8 mouse cellular contexts compared by ENCODE assay signal in the genomic region with DNA sequence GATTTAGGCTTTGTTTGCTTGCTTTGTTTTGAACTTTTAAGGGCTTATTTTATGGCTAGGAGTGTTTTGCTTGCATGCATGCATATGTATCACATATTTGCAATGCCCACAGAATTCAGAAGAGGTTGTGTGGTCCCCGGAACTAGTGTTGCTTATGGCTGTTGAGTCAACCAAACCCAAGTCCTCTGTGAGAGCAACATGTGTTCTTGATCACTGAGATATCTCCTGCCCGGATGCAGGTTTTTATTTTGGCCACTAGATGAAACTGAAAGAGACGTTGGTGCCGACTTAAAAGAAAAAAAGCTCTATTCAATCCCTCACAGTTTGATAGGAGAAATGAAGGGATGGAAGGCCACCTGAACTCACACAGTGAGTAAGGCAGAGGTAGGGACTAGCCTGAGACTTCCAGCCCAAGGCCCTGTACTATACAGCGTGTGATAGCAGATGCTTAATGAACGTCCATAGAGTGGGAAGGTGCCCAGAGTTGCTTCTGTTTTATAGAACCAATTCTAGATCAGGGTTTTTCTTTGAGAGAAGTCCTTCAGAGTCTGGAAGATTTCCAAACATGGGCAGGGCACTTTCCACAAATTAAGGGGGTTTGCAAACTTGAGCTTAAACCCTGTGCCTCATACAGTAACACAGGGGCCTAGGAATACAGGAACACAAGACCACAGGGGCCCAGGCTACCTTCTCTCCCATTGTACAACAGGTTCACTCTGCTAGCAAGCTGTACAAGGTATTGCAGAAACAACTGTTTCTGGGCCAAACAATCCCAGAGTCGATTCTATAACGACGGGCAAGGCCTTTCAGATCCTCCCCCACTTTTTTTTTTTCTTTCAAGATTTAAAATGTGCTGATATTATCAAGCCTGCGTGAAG. TPM values are rescaled to one million over a fixed set of nuclear protein-coding genes. Genes with fewer than 3 reads are reported as not detected.
DNase-seq lines count a peak whose midpoint lies in the region; ATAC-seq and TF ChIP-seq lines count a peak whose summit lies in the region.

No protein-coding gene starts in this region.

- TF ChIP-seq CTCF in kidney, postnatal 0 days (IDR thresholded peaks at IDR 0.05; ENCODE audit: low read depth), result no peak
- TF ChIP-seq CTCF in liver, postnatal 0 days (IDR thresholded peaks at IDR 0.05; ENCODE audit: low read depth), result no peak

- peak overlapping the region; percentile 88 for H3K4me2 ChIP-seq in kidney, postnatal 0 days (ENCODE audit: low read length)
- peak overlapping the region; percentile 84 for H3K4me2 ChIP-seq in liver, postnatal 0 days (ENCODE audit: low read depth, low read length)

- ATAC-seq in kidney, postnatal 0 days (replicated peaks; ENCODE audit: low FRiP score, low read depth), result no peak
- ATAC-seq in liver, postnatal 0 days, result no peak

- no peaks in the 10 kb centered on the region for H3K9me3 ChIP-seq in kidney, postnatal 0 days (replicated peaks; ENCODE audit: low read length)
- H3K9me3 ChIP-seq in liver, postnatal 0 days (ENCODE audit: low read length), result no peaks in the 10 kb centered on the region

- H3K36me3 ChIP-seq in kidney, postnatal 0 days (ENCODE audit: insufficient read depth, low read length), result peaks cover 7% of the 10 kb centered on the region; the same call in 1 of the 2 replicates
- H3K36me3 ChIP-seq in liver, postnatal 0 days (replicated peaks; ENCODE audit: insufficient read depth, low read length), result peaks cover 15% of the 10 kb centered on the region

- WGBS in kidney, postnatal 0 days, result 58% methylated on average over 10 of the region's 10 CpGs
- WGBS in liver, postnatal 0 days (ENCODE audit: insufficient replicate concordance), result 61% methylated on average over 10 of the region's 10 CpGs

- H3K9ac ChIP-seq in kidney, postnatal 0 days (ENCODE audit: low read depth, low read length), result peak overlapping the region; percentile 78; the same call in 1 of the 2 replicates
- peak overlapping the region; percentile 85 for H3K9ac ChIP-seq in liver, postnatal 0 days (replicated peaks)

- no peak for DNase-seq in kidney, postnatal 0 days (ENCODE audit: low spot score)
- DNase-seq in kidney, adult 9 months, result no peak
- peak; percentile 60 for DNase-seq in adipocyte (ENCODE audit: low spot score)
- DNase-seq in gonadal fat pad, adult 2 months (ENCODE audit: low read depth), result peak; percentile 71
- peak; percentile 16 for DNase-seq in liver, postnatal 0 days
- DNase-seq in ovary, postnatal 10 days (ENCODE audit: low spot score), result no peak
- no peak for DNase-seq in right cerebral cortex, adult 18-20 months
- no peak for DNase-seq in right cerebral cortex, postnatal 36 days (ENCODE audit: low spot score in 2 of 2)

- TF ChIP-seq EP300 in liver, postnatal 0 days (IDR thresholded peaks at IDR 0.05; ENCODE audit: low read depth), result no peak

- H3K4me3 ChIP-seq in kidney, postnatal 0 days (replicated peaks; ENCODE audit: low read depth, low read length), result peak overlapping the region; percentile 83; the same call in 1 of the 2 replicates
- peak overlapping the region; percentile 70 for H3K4me3 ChIP-seq in liver, postnatal 0 days (ENCODE audit: low read depth, low read length)

- peak overlapping the region; percentile 90; the same call in 1 of the 2 replicates for H3K27ac ChIP-seq in kidney, postnatal 0 days
- H3K27ac ChIP-seq in liver, postnatal 0 days (ENCODE audit: low read depth), result peak overlapping the region; percentile 93

- H3K27me3 ChIP-seq in kidney, postnatal 0 days (ENCODE audit: insufficient read depth, low read length), result no peaks in the 10 kb centered on the region
- no peaks in the 10 kb centered on the region for H3K27me3 ChIP-seq in liver, postnatal 0 days (ENCODE audit: insufficient read depth, low read length)

- peaks cover 38% of the 10 kb centered on the region for H3K4me1 ChIP-seq in kidney, postnatal 0 days (replicated peaks; ENCODE audit: insufficient read depth, low read length)
- H3K4me1 ChIP-seq in liver, postnatal 0 days (ENCODE audit: insufficient read depth), result peaks cover 30% of the 10 kb centered on the region

RNA-seq across cellular contexts. Expression of a gene that starts 1.9 kb away (rescaled TPM):
- 109 and 119 TPM in 2 replicates for polyA plus RNA-seq in kidney, postnatal 0 days (2015; fragmentation: Nextera tagmentation; extraction: Ambion mirVana)
- polyA plus RNA-seq in gonadal fat pad, adult 2 months (2012; rRNA removed), result 419 and 470 TPM in 2 replicates
- 295 and 303 TPM in 2 replicates for polyA plus RNA-seq in liver, postnatal 0 days (2015; fragmentation: Nextera tagmentation; extraction: Ambion mirVana)

RNA-seq across cellular contexts. Expression of a gene that starts 7.1 kb away (rescaled TPM):
- polyA plus RNA-seq in kidney, postnatal 0 days (2015; fragmentation: Nextera tagmentation; extraction: Ambion mirVana), result 62.0 and 71.2 TPM in 2 replicates
- 25.9 and 27.9 TPM in 2 replicates for polyA plus RNA-seq in gonadal fat pad, adult 2 months (2012; rRNA removed)
- 26.4 and 29.2 TPM in 2 replicates for polyA plus RNA-seq in liver, postnatal 0 days (2015; fragmentation: Nextera tagmentation; extraction: Ambion mirVana)

RNA-seq across cellular contexts. Expression of a gene that starts 7.4 kb away (rescaled TPM):
- 0.45 and 0.46 TPM in 2 replicates for polyA plus RNA-seq in kidney, postnatal 0 days (2015; fragmentation: Nextera tagmentation; extraction: Ambion mirVana)
- 0.20 and 0.28 TPM in 2 replicates for polyA plus RNA-seq in gonadal fat pad, adult 2 months (2012; rRNA removed)
- not detected in 2 replicates for polyA plus RNA-seq in liver, postnatal 0 days (2015; fragmentation: Nextera tagmentation; extraction: Ambion mirVana)

RNA-seq across cellular contexts. Expression of a gene that starts 14.5 kb away (rescaled TPM):
- 16.0 and 17.7 TPM in 2 replicates for polyA plus RNA-seq in kidney, postnatal 0 days (2015; fragmentation: Nextera tagmentation; extraction: Ambion mirVana)
- 28.3 and 35.8 TPM in 2 replicates for polyA plus RNA-seq in gonadal fat pad, adult 2 months (2012; rRNA removed)
- polyA plus RNA-seq in liver, postnatal 0 days (2015; fragmentation: Nextera tagmentation; extraction: Ambion mirVana), result 19.7 and 20.3 TPM in 2 replicates

RNA-seq across cellular contexts. Expression of a gene that starts 37.9 kb away (rescaled TPM):
- 38.2 and 38.9 TPM in 2 replicates for polyA plus RNA-seq in kidney, postnatal 0 days (2015; fragmentation: Nextera tagmentation; extraction: Ambion mirVana)
- 98.6 and 103 TPM in 2 replicates for polyA plus RNA-seq in gonadal fat pad, adult 2 months (2012; rRNA removed)
- polyA plus RNA-seq in liver, postnatal 0 days (2015; fragmentation: Nextera tagmentation; extraction: Ambion mirVana), result 0.18 and 0.26 TPM in 2 replicates

Comparison
In these comparisons a context has a peak if more than half of its experiments do, and no peak if none do; other contexts are left out.
1. DNase-seq: peak in adipocyte (single experiment), gonadal fat pad, adult 2 months (single experiment) and liver, postnatal 0 days (single experiment); none in kidney, postnatal 0 days (single experiment), kidney, adult 9 months (single experiment), ovary, postnatal 10 days (single experiment), right cerebral cortex, adult 18-20 months (single experiment) and right cerebral cortex, postnatal 36 days (0 of 2).